Mouse (Mus musculus): ENCODE results near the gene Olfr1224-ps1.

DNA sequence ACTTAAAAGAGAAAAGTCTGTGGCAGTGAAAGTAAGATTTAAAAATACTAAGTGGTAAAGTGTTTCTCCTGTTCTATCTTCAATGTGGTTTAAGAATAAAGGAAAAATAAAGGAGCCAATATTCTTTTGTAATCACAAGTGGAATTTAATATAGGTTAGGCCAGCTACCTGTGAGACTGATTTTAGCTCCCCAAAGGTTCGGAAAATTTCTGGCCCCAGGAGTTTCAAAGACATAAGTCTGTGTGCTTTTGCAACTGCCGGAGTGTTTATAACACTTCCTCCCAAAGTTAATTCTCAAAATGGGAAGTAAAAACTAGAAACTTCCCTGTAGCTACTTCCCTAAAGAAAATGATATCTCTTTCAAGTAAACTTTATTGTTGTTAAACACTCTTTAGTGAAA, 46.7 kb downstream of the Olfr1224-ps1 start, which contains the start of gene Olfr1221:
- TF ChIP-seq CTCF (IDR thresholded peaks at IDR 0.05; ENCODE audit: low read depth), result no peak
- no peak for TF ChIP-seq EP300 (IDR thresholded peaks at IDR 0.05; ENCODE audit: low read depth)

All from liver, postnatal 0 days (tissue).